Mouse (Mus musculus) megakaryocyte, embryonic 14.5 days (primary cell): Measurements from ENCODE around the gene Fbxl14.

Experiments
- FLI1 ChIP-seq: IDR thresholded peaks from 2 replicates; pipeline ENCODE4 v1.6.1; 2012; ENCODE audit warnings: low read length, inconsistent platforms, mixed read lengths
- GATA1 ChIP-seq: IDR thresholded peaks from 3 replicates; pipeline ENCODE4 v1.6.1; 2012; ENCODE audit warnings: mixed read lengths, low read length, inconsistent platforms, borderline replicate concordance

- TF ChIP-seq GATA1 (no peak), FLI1 (no peak)
These were observed 13.2 kb downstream of the Fbxl14 start for GRCm38 (mm10) chr6:119492630-119493014.
